Mouse (Mus musculus) frontal cortex, postnatal 14 days (tissue): ENCODE measurements at regions not wholly inside any gene's neighbourhood (a gene's known extent, or its start where the extent isn't known, plus 50 kb on each side); places are given as distances from the start of the nearest gene placed in this dataset.

Experiments used
- DNase-seq, 2 experiments: peaks; one replicate each; pipeline ENCODE4 v3.0.0; 2022; ENCODE audit warnings: low spot score in 2 of 2

DNA sequence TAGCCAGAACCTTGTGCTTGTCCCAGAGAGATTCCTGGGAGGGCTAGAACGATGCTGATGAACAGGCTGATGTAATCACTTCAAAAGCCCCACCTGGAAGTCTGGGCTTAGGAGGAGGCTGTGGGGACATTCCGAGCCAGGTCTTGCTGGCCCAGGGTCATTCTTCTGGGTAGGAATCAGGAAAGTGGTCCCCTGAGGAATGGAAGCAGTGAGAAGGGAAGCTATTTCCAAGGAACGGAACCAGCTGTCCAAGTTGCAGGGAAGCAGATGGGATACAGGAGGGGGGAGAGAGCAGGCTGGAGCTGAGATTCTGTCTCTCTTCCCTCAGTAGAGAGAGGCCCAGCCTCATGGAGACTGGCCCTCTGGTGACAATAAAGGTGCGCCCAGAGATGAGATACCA, 243.9 kb downstream of the Tcf7l2 start:
- DNase-seq, result no peak

DNA sequence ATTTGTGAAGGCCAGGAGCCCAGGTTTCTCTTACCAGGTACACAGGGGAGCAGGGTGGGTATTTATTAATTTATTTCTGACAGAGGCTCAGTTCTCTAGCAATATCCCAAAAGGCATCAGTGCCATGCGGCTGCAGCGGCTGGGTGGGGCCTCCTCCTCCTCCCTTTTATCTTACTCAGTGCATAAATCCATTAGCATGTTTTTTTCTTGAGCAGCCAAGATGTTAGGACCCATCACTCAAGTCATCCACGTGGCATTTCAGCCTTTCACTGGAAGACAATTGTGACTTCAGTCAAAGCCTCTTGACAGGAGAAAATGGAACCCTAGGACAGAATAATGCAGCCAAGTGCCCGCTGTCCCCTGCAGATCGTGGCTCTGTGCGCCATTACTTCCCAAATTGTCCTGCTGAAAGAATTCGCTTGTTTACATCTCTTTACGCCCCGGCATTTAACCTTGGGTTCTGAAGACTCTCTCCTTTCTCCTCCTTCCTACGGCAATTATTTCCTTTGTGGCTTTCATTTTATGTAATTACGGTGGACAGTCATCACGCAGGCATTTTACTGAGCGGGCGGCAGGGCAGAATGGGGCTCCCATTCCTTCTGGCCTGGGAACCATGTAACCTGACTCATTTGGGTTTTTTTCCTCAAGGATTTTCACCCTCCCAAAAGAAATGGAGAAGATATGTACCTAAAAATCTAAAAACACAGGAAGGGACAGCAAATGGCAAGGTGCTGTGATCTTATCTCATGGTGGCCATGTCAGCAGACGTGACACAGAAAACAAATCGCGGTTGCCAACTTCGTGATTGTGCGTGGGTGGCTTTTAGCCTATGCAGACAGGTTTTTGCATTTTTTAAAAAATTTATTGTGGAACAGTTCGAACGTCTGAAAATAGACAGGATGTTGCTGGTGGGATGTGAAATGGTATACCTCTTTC, 250.4 kb downstream of the Tcf7l2 start:
- DNase-seq, result peak in 1 of 2 experiments; percentile 16

DNA sequence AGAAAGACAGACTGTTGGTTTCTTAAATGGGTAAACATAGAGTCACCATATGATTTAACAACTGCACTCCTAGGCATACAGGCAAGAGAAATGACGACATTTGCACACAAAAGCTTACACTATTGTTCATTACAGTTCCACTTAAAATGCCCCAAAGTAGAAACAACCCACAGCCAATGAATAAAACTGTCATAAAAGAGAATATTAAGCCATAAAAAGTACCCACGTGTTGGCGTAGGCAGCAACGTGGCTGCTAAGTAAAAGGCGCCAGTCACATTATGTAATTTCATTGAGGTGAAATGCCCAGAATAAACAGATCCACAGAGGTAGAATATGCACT, 251.1 kb downstream of the Tcf7l2 start:
- no peak for DNase-seq

DNA sequence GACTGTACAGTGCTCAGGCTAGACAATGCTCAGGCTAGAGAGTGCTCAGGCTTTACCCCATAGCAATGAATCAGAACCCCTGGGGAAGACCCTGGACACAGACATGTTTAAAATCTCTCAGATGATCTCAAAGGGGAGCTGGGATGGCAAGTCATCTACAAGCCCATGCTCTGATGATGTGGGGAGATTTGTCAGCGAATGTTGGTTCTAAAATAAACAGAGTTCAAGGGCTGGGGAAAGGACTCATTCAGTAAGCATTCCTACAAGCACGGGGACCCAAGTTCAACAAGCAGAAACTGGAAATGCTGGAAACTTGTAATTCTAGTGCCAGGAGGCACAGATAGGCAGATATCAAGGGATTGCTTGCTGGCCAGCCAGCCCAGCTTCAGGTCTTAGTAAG, 254.1 kb downstream of the Tcf7l2 start:
- DNase-seq, result no peak

DNA sequence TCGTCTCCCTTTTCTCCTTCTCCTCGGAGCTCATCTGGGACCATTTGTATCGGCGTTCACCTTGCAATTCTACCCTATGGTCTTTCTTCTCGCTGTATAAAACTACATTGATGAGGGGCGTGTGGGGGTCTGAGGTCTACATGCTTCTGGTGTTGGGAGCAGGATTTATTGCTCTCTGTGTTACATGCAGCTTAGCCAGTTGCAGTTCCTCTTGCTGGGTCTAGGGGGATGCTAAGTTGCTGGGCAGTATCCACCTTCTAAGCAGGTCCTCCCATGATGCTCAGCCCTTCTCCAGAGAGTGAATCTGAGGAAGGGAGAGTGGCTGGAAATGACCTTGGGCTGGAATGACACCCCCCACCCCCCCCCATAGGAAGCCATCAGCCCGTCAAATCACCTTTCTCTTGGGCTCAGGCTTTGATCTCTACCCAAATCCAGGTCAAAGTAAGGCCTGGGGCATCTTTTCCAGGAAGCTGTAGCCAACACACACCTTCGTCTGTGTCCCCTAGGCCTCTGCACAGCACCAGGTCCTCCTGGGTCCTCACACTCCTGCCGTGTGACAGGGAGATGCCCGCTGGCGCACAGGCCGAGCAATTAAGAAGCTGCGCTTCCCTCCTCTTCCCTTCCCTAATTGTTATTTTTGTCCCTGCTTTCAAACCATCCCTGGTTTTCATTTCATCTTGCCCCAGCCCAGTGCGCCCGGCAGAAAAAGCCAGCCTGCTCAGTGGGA, 257.0 kb downstream of the Tcf7l2 start:
- DNase-seq, result no peak

DNA sequence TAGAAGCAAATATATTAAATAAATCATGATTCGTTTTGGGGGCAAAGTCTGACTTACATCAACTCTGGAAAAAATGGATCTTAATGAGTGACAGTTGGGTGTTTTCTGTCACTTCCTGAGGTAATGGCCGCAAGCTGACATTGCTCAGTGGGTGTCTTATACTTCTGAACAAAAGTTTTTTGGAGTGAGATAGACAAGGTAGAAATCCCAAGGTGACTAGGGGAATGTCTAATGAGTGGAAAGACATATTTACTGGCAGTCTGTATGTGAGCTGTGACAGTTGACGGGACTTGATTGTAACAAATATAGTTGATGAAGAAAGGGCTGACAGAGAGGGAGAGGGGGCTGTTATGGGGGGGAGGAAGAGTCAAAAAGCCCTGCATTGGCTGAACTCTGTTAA, 257.8 kb downstream of the Tcf7l2 start:
- no peak for DNase-seq

DNA sequence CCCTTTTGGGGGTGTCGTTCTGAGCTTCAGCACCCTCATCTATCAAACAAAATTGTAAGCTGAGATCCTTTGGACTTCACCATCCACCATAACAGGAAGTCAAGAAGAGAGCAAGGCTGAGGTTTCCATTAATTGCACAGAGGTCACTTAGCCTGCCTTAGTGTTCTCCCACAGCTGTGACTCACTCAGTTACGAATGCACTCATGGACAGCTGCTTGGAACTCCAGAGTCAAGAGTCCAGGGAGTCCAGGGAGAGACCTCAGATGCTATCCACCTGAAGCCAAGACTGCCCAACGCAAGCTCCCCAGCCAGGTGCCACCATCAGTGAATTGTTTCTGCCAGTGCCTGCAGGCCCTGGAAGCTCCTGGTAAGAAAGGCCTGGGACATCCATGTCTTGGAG, 259.8 kb downstream of the Tcf7l2 start:
- DNase-seq, result no peak

DNA sequence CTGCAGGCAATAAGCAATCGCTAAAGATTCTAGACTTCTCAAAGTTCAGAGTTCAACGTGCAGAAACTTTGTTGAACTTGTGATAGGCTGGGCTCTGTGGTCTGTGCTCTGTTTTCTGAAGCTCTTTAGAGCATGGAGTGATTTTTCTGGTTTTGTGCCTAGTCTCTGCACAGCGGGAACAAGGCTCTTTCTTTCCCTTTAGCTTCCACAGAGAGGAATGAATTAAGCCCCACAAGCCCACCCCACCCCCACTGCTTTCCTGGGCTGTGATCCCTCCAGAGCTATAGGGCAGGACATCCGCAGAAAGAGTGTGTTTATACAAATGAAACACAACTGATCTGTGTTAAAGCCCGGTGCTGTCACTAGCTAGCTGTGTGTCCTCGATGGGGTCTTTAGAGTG, 264.3 kb downstream of the Tcf7l2 start:
- no peak for DNase-seq

DNA sequence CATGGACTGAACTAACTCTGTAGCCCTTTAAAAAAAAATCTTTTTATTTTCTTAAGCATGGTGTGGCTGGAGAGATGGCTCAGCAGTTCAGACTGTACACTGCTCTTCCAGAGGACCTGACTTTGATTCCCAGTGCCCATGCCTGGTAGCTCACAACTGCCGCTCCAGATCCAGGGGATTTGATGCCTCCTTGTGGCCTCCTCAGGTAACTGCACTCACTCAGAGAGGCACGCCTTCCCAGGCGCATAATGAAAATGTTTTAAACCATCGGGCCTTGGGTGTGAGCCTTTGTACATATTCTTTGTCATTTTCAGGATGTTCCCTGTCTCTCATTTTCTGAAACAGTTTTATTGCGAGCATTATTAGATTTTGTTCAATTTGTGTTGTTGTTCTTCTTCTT, 265.8 kb downstream of the Tcf7l2 start:
- no peak for DNase-seq

DNA sequence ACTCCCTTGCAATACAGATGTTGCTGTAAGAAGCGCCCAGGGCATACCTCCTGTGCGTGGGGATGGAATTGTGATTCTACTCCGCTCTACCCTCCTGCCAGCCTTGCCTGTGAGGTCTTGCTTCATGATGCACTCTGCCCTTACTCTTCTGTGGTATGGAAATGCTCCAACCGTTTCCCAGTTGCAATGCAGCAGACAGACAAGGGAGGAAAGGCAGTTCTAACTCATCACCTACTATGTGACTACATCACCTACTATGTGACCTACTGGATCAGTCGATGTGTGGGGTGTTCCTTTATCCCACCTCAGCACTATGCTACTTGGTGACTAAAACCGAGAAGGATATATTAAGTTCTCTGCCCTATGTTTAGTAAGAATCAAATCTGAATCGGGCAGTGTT, 269.1 kb downstream of the Tcf7l2 start:
- no peak for DNase-seq

DNA sequence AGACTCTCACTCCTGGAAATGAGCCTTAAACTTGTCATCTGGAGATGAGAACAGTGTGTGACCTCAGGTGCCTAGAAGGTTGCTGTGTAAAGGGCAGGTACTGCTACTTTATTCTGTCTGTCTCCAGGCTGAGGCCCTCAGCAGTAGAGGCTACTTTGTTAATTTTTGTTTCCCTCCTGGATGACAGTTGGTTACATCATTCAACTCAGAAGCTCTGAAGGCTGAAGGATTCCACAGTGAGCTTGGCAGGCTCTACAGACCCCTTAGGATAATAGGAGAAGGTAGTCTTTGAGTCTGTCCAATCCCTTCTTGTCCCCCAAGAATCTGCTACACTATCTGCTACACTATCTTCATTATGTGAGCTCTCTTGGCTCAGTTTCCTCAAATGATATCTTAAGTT, 269.7 kb downstream of the Tcf7l2 start:
- DNase-seq, result no peak

DNA sequence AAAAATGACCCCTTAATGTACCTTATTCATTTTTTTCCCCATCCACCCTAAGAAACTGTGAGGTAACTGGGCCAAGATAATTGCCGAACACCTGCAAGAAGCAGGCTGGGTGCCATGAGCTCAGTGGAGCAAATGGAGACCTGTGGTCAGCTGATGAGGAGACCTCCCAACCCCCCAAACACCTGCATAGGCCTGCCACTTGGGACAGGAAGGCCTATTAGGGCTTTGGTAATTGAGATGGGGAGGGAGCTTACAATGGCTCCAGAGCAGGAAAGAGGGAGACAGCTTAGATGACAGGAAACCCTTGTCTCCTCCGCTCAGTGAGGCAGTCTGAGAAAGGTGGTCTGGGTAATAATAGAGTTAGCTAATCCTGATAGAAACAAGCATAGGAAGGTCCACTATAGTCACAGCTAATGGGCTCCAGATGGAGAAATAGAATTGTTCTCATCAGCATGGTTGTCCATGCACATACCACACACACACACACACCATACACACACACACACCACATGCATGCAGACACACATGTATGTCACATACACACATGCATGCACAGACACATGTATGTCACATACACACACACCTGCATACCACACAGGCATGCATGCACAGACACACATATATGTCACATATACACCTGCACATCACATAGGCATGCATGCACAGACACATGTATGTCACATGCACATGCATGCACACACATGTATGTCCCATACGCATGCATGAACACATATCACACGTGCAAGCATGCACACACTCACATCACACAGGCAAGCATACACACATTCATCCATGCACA, 270.2 kb upstream of the Habp2 start:
- DNase-seq, result no peak

DNA sequence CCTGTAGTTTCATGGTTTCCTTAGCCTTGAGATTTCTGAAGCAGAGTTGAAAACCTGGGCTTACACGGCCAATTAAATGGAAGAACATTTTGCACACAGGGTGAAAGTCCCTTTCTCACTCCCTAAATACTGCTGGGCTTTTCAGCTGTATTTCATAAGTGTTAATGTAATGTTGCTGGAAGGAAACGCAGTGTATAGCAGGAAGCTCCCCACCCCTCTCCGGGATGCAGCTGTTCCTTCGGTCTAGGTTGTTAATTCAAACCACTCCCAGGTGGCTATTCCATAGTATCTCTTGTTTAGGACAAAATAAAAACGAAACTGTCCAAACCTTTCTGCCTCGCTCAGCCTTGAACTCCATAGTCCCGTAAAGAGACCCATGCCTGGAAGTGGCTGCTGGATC, 269.4 kb upstream of the Habp2 start:
- DNase-seq, result no peak

DNA sequence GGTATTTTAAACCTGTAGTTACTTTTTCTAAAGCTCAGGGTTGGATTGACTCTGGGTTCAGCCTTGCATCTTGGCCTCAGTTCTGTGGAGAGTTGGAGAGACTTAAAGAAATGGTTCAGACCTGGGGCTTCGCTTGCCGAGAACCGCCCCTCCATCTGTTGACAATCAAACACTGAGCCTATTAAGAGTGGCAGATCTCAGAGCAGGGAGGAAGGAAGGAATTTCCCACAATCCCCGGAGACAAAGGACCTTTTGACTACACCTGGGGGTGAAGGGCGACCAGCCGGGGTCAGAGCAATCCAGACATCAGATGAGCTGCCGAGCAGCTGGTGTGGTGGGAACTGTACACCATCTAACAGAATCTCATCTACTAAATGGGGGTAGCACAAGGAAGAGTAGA, 267.8 kb upstream of the Habp2 start:
- DNase-seq, result no peak

DNA sequence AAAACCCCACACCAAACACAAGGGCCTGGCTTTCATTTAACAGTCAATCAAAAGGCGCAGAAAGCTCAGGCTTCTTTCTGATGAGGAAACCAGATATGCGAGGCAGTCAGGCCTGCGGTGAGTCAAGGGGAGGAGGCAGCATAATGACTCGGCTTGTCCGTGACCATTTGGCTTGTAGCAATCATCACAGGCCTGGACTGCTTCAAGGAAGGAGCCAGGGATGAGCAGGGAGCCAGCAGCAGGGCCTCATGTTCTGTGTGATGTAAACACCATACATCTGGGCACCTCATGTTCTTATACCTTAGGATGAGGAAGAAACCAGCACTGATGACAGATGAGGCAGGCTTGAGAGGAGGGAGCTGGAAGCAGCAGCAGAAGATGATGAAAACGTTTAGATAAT, 264.6 kb upstream of the Habp2 start:
- DNase-seq, result no peak

DNA sequence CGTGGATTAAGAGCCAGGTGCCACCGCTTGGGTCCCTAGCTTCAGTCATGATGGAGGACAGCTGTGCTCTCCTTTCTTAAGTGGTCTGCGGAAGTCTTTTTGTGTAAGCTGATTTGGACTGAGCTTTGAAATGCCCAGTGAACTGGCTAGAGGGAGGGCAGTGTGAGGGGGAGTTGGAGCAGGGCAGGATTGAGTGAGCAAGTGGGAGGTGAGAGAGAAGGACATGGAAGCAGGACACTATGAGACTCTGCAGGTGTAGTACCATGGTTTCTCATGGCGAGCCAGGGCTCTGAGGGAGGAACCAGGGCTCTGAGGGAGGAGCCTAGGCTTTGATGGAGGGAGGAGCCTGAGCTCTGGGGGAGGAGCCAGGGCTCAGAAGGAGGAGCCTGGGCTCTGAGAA, 262.3 kb upstream of the Habp2 start:
- no peak for DNase-seq

DNA sequence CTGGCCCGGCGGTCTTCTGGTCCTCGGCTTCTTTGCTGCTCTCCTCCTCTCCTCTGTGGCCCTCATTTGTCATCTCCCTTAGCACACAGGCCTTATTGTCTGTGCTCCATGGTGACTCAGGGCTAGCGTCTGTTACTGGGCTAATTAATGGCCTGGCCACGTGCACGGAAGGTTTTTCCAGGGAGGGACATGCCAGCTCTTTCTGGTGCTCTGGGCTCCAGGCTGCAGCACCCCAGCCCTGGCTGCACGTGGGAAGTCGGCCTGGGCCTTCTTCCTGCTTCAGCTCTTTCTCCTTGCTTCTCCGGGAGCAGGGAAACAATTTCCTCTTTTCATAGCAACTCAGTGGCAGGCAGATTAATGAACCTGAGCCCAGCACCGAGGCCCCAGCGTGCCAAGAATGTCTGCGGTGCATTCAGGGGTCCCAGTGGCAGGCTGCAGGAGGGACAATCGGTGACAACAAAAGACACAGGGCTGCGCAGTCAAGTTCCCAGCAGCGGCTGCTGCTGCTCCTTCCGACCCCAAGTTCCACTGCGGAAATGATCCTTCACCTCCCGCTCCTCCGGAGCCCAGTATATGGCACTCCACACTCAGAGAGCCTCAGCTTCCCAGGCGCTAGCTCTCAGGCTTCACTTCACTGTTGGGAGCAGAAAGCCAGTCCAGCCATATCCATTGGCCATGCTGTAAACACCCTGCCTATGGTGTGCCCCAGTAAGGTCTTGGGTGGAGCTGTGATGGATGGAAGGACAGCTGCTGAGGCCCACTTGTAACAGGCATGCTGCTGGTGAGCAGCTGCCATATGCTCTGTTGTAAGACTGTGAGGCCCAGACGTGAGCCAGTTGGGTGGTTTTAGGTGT, 257.3 kb upstream of the Habp2 start:
- peak; percentile 38 to 67 for DNase-seq

DNA sequence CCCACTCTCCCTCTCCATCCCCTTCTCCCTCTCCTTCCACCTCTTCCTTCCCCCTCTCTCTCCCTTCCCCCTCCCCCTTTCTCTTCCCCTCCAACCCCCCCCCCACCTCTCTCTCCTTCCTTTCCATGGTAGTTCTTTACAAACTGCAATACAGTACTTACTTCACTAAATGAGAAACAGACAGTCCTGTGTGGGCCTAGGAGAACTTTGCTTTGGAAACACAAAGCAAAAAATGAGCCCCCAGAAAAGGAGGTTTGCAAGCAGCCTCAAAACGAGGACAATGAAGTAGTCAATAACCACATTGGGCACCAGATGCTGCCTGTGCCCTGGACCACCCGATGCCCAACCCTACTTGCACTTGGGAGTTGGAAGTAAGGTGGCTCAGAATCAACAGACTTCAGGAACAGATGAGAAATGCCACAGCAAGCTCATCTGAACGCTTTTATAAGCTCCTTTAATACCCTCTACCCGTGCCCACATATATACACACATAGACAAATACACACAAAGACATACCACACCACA, 256.5 kb upstream of the Habp2 start:
- DNase-seq, result no peak

DNA sequence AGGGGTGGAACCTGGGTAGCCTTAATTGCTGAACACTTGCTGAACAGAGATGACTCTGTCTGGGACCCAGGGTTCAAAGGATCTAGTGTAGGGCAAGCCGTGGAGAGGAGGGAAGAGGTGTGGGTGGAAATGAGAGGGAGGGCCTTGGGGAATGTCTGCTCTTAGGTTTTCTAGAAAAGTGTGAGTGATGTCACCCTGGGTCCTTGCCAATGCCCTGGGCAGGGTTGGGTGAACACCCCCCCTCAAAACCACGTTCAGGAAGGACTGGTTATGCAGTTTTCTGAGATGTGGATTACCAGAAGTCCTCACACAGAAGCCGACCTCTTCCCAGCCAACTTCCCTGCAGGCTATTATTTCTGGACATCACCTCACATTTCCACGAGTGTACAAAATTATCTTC, 252.4 kb upstream of the Habp2 start:
- DNase-seq, result no peak

DNA sequence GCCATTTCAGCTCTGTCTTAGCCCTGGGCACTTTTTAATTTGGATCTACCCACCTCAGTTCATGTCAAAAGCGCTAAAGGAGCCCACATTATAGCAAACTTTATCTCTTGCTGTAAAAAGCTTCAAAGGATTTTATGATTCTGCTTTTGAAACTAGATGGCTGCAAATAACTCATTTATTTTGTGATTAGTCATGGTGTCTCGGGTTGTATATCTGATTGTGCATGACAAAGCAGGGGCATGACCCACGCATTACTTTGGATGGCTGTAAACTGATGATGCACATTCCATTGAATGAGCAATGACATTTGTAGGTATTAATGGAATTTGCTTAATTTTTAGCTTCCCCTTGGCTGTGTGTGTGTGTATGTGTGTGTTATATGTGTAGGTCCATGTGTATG, 249.4 kb upstream of the Habp2 start:
- no peak for DNase-seq
